Mouse (Mus musculus): Measurements from ENCODE around the gene Hadhb. TPM values are rescaled to one million over a fixed set of nuclear protein-coding genes. Genes with fewer than 3 reads are reported as not detected.

Hadhb gene
- 318 and 345 TPM in 2 replicates for polyA plus RNA-seq (2015; fragmentation: Nextera tagmentation; extraction: Ambion mirVana)

DNA sequence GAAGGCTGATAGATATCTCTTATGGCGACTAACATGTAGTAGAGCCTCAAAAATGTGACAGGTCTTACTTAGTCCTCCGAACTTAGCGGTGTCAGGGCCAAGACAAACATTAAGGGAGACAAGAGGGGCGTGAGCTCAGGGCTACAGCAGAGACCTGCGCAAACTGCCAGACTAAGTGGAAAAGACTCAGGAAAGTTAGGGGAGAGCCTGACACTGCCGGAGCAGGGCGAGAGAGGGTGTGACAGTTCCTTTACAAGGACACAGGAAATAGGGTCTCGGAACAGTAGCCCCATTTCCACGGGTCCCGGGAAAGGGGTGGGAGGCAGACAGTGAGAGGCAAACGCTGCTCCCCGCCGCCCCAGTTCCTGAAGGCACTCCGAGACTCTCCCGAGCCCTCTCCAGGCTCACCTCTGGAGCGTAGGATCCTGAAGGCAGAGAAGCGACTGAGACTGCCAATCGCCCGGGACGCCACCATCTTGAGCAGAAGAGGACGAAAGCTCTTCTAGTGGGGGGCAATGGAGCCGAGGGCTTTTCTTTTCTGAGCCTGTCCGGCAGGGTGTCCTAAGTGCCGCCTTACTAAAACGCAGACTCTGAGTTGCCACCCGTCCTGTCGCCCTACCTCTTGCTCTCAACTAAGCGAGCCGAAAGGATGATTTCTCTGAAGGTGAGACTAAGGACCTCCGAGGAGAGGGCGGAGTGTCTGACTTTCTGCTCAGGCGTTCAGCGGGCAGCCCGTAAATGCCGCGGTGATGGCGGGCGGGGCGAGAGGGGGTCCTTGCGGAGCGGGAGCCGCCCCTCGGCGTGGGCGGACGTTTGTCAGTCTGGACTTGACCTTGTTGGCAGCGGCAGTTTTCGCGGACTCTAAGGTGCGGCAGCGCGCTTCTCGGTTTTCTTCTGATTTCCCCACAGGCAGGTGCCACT, at the start of gene Hadhb, which contains the start of gene Hadha:
Gene Hadhb (plus strand): TSS at position 775 of the 921 bp plus-strand sequence.
Gene Hadha (minus strand): TSS at position 689 of the 921 bp plus-strand sequence.
- peak within 1 kb of the TSS; percentile 85 for H3K4me2 ChIP-seq
- H3K27ac ChIP-seq (replicated peaks): peak within 1 kb of the TSS; percentile 94
- peak; percentile 77 for ATAC-seq (ENCODE audit: extremely low read depth, insufficient number of reproducible peaks, low FRiP score, low TSS enrichment)
- under 1% methylated on average over 53 of the region's 53 CpGs for WGBS
- H3K4me1 ChIP-seq: peaks cover 58% of the 10 kb centered on the region
- H3K4me3 ChIP-seq: peak within 1 kb of the TSS; percentile 97
- peak within 1 kb of the TSS; percentile 99 for H3K9ac ChIP-seq
- H3K9me3 ChIP-seq: no peaks in the 10 kb centered on the region
- peaks cover 4% of the 10 kb centered on the region; the same call in 1 of the 2 replicates for H3K36me3 ChIP-seq
- H3K27me3 ChIP-seq (replicated peaks): no peaks in the 10 kb centered on the region

DNA sequence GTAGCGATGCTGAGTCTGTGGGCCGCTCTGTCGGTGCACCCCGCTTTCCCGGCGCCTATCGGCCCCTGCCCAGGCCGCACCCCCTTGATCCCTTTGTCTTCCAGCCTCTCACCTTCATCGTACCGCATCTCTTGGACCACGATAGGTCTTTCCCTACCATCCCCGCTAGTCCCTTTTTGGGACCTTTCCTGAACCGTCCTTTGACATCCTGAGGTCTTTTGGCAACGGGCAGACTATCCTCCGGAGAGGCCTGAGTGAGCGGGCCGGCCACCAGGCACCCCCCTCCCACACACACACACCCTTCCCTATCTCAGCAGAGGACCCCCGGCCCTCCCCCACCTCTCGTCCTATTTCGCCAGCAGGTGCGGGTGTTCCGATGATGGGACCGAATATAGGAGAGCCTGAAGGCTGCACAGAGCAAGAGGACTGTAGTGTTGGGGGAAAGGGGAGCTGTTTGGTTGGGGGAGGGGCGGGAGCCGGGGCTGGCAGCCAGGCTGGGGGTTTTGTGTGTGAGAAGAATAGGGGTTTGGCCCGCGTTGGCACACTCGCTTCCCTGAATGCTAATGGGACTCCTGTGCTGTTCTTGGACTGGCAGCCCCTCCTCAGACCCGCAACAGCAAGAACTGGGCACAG, 49.3 kb upstream of the Hadhb start, which contains the start of gene 3110082J24Rik:
Gene 3110082J24Rik (minus strand): TSS at position 419 of the 633 bp plus-strand sequence.
- ATAC-seq (ENCODE audit: extremely low read depth, insufficient number of reproducible peaks, low FRiP score, low TSS enrichment): no peak
- H3K4me1 ChIP-seq: peaks cover 24% of the 10 kb centered on the region
- 2% methylated on average over 29 of the region's 29 CpGs for WGBS

DNA sequence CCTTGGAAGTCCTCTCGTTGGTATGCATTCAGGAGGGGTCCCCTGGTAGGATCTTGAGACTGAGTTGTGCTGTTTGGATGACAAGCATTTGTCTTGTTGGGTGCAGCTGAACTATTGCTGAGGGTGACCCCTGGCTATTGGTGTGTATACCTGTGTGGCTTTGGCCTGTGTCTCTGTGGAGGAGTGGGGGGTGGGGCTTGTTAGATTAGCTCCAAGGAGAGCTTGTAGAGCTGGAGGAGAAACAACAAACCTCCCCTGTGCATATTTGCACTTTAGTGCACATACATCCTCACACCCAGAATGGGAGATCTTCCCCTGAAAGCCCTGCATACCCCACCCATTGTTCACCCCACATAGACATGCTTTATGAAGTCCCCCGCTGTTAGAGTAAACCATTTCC, 48.3 kb upstream of the Hadhb start:
- WGBS: 24% methylated on average over 2 of the region's 2 CpGs
- ATAC-seq (ENCODE audit: extremely low read depth, insufficient number of reproducible peaks, low FRiP score, low TSS enrichment): no peak

More for the DNA sequence above, 49.3 kb upstream of the Hadhb start, which contains the start of gene 3110082J24Rik:
- peak within 1 kb of the TSS; percentile 90 for H3K4me2 ChIP-seq
- peak within 1 kb of the TSS; percentile 57 for H3K4me3 ChIP-seq
- peaks cover 8% of the 10 kb centered on the region; the same call in 1 of the 2 replicates for H3K9me3 ChIP-seq
- peaks cover 86% of the 10 kb centered on the region for H3K27me3 ChIP-seq (replicated peaks)
- H3K9ac ChIP-seq: peak within 1 kb of the TSS; percentile 61
- no peaks in the 10 kb centered on the region for H3K36me3 ChIP-seq
- no peak within 1 kb of the TSS for H3K27ac ChIP-seq (replicated peaks)

DNA sequence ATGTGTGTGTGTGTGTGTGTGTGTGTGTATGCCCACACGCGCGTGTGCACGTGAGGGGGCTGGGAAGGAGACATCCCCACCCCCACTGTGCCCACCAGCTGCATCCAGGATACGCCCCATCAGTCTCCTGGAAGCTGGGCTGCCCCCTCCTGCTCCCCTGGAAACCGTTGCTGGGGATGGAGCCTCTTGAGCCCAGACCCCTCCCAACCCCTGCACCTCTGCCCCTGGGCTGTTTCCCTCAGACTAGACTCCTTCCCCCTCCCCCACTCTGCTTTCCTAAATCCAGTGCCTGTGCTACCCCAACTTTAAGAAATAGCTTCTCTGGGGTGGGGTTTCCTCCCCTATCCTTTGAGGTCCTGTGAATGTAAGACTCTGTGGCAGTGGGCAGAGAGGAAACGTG, 47.9 kb upstream of the Hadhb start:
- ATAC-seq (ENCODE audit: extremely low read depth, insufficient number of reproducible peaks, low FRiP score, low TSS enrichment): no peak
- Histone ChIP-seq H3K4me2 (no peak overlapping the region), H3K9me3 (no peaks in the 10 kb centered on the region), H3K9ac (no peak overlapping the region), H3K4me3 (no peak overlapping the region), H3K27me3 (replicated peaks) (peaks cover 99% of the 10 kb centered on the region), H3K36me3 (no peaks in the 10 kb centered on the region), H3K27ac (replicated peaks) (no peak overlapping the region), H3K4me1 (peaks cover 34% of the 10 kb centered on the region)
- 9% methylated on average over 7 of the region's 7 CpGs for WGBS

More for the DNA sequence above, 48.3 kb upstream of the Hadhb start:
- H3K9me3 ChIP-seq: no peaks in the 10 kb centered on the region
- H3K4me3 ChIP-seq: no peak overlapping the region
- peaks cover 95% of the 10 kb centered on the region for H3K27me3 ChIP-seq (replicated peaks)
- H3K9ac ChIP-seq: no peak overlapping the region
- H3K27ac ChIP-seq (replicated peaks): no peak overlapping the region
- H3K4me2 ChIP-seq: no peak overlapping the region
- no peaks in the 10 kb centered on the region for H3K36me3 ChIP-seq
- peaks cover 34% of the 10 kb centered on the region for H3K4me1 ChIP-seq

DNA sequence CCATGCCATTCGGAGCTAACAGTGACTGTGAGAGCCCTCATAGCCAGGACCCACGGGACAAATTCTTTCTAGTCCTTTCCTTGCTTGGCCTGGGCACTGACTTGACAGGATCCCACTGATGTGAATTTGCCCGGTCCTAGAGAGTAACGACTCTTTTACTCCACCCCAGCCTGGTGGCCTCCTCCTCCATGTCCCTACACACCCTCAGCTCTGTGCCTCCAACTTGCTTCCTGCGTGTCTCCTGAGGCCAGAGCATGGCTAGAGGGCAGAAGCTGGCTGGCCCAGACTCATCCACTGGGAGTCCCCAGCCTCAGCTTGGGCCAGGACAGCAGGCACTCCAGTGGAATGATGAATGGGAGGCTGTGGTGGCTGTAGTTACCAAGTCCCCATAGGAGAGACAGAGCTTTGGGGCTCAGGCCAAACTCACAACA, 47.4 kb upstream of the Hadhb start:
- H3K4me1 ChIP-seq: peaks cover 34% of the 10 kb centered on the region
- no peak overlapping the region for H3K27ac ChIP-seq (replicated peaks)
- H3K4me3 ChIP-seq: no peak overlapping the region
- H3K9me3 ChIP-seq: no peaks in the 10 kb centered on the region
- no peak overlapping the region for H3K9ac ChIP-seq
- WGBS: 10% methylated on average over 5 of the region's 5 CpGs
- ATAC-seq (ENCODE audit: extremely low read depth, insufficient number of reproducible peaks, low FRiP score, low TSS enrichment): no peak
- peaks cover 99% of the 10 kb centered on the region for H3K27me3 ChIP-seq (replicated peaks)
- H3K4me2 ChIP-seq: no peak overlapping the region
- H3K36me3 ChIP-seq: no peaks in the 10 kb centered on the region

DNA sequence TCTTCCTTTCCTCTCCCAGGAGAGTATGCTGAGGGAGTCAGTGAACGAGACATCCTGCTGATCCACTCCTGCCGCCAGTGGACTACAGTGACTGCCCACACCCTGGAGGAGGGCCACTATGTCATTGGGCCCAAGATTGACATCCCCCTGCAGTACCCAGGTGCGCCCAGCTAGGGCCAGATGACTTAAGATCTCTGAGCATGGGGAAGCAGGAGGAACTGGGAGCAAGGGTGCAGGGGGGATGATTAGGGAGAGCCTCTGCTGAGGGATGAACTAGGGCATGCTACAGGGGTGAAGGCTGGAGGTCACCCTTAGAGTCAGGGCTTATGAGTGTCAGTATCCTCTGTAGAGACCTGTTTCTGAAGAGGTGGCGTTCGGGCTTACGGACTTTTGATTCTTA, 46.8 kb upstream of the Hadhb start:
- H3K4me3 ChIP-seq: no peak overlapping the region
- no peak overlapping the region for H3K27ac ChIP-seq (replicated peaks)
- peaks cover 99% of the 10 kb centered on the region for H3K27me3 ChIP-seq (replicated peaks)
- H3K4me2 ChIP-seq: no peak overlapping the region
- 68% methylated on average over 6 of the region's 6 CpGs for WGBS
- no peaks in the 10 kb centered on the region for H3K36me3 ChIP-seq
- H3K9ac ChIP-seq: no peak overlapping the region
- H3K9me3 ChIP-seq: no peaks in the 10 kb centered on the region
- ATAC-seq (ENCODE audit: extremely low read depth, insufficient number of reproducible peaks, low FRiP score, low TSS enrichment): no peak; the same call in 1 of the 2 replicates
- H3K4me1 ChIP-seq: peaks cover 34% of the 10 kb centered on the region

DNA sequence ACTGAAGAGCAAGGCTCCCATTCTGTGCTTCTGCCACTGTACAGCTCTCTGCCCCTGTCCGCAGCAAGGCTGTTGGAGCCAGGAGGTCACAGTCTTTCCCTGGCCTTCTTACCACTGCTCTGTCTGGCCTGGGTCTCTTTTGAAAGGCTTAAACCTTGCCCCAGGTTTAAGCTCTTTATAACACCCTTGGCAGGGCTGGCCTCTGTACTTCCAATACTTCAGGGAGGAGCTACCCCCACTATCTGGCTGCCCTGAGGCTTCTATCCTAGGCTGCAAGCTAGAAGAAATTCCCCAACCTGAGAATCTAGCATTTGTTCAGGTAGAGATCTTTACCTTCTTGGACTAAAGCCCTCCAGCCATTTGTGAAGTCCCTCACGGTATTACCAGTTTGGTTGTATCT, 45.1 kb upstream of the Hadhb start:
- ATAC-seq (ENCODE audit: extremely low read depth, insufficient number of reproducible peaks, low FRiP score, low TSS enrichment): no peak
- Histone ChIP-seq H3K4me1 (peaks cover 44% of the 10 kb centered on the region), H3K36me3 (no peaks in the 10 kb centered on the region), H3K9ac (no peak overlapping the region), H3K4me3 (no peak overlapping the region), H3K9me3 (no peaks in the 10 kb centered on the region), H3K4me2 (no peak overlapping the region), H3K27me3 (replicated peaks) (peaks cover 99% of the 10 kb centered on the region), H3K27ac (replicated peaks) (no peak overlapping the region)
- WGBS: 47% methylated on average over 2 of the region's 2 CpGs

DNA sequence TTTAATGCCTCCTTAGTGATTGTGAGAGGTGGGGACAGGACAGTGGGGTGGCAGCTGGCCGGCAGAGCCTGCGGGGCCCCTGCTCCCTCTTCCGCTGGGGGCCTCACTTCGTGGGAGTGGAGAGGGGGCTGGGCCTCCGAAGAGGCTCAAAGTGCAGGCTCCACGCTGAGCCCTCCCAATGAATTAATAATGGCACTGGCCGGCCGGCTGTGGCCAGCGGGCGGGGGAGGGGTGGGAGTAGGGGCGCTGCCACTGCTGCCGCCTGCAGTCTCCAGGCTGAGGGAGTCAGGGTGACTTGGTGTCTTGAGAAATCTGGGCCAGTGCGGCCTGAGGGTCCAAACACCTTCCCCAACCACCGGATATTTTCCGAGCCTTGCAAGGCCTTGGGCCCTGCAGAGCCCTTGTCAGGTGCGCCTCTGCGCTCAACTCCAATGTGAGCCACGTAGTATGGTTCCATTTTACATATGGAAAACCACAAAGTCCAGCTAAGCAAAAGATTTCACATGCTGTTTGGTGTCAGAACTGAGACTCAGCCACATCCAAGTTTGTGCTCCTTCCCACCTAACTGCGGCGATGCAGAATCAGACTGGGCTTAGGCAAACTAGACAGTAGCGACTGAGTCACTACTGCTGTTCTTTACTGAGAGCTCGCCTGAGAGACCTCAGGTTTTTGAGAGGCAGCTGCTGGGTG, 44.5 kb upstream of the Hadhb start:
- ATAC-seq (ENCODE audit: extremely low read depth, insufficient number of reproducible peaks, low FRiP score, low TSS enrichment): no peak
- peak overlapping the region; percentile 67 for H3K4me2 ChIP-seq
- no peaks in the 10 kb centered on the region for H3K9me3 ChIP-seq
- peaks cover 99% of the 10 kb centered on the region for H3K27me3 ChIP-seq (replicated peaks)
- peak overlapping the region; percentile 36 for H3K4me3 ChIP-seq
- WGBS: 12% methylated on average over 21 of the region's 22 CpGs
- H3K4me1 ChIP-seq: peaks cover 39% of the 10 kb centered on the region
- H3K9ac ChIP-seq: peak overlapping the region; percentile 17; the same call in 1 of the 2 replicates
- H3K36me3 ChIP-seq: no peaks in the 10 kb centered on the region
- no peak overlapping the region for H3K27ac ChIP-seq (replicated peaks)

DNA sequence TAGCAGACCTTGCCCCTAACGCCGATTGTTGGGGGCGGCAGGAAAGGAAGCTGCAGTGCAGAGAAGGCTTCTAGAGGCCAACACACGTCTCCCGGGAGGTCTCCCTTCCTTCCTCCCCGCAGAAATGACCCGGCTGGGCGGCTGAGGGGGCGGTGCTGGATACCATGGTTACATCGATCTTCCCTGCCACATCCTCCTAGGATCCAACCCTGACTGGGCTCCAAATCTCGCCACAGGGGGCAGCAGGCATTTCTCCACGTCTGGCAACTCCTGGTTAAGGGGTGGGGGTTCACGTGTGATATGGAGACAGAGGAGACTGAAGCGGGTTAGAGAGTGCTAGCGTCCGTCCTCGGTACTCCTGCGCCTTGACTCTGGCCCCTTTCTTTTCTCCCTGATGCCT, 43.9 kb upstream of the Hadhb start:
- no peak overlapping the region for H3K27ac ChIP-seq (replicated peaks)
- H3K4me2 ChIP-seq: peak overlapping the region; percentile 67
- H3K9me3 ChIP-seq: no peaks in the 10 kb centered on the region
- H3K4me1 ChIP-seq: peaks cover 33% of the 10 kb centered on the region
- peak overlapping the region; percentile 36 for H3K4me3 ChIP-seq
- H3K36me3 ChIP-seq: 0 out of 2 replicates have a peak, but pooled peaks cover under 1% of the 10 kb centered on the region
- no peak for ATAC-seq (ENCODE audit: extremely low read depth, insufficient number of reproducible peaks, low FRiP score, low TSS enrichment)
- WGBS: 3% methylated on average over 18 of the region's 18 CpGs
- peak overlapping the region; percentile 17; the same call in 1 of the 2 replicates for H3K9ac ChIP-seq
- H3K27me3 ChIP-seq (replicated peaks): peaks cover 99% of the 10 kb centered on the region

DNA sequence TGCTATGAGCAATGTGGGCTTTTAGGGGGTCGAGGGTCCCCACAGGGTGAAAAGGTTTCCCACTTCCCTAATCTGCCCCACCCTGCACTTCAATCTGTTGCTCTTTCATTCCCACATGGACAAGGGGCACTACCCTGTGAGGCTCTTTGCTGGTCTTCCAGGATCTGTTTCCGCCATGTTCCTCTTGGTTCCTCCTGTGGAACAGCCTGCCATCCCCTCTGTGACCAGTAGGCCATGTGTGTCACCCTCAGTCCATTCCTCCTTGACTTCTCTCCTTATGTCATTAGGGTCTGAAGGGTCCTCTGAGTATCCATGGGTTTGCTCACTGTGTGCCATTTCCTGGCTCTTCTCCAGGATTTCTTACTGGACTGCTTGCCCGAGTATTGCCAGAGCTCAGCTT, 43.3 kb upstream of the Hadhb start:
- ATAC-seq (ENCODE audit: extremely low read depth, insufficient number of reproducible peaks, low FRiP score, low TSS enrichment): no peak
- 63% methylated on average over 3 of the region's 3 CpGs for WGBS
- Histone ChIP-seq H3K9me3 (no peaks in the 10 kb centered on the region), H3K9ac (no peak overlapping the region), H3K4me2 (peak overlapping the region; percentile 67), H3K4me1 (peaks cover 32% of the 10 kb centered on the region), H3K4me3 (no peak overlapping the region), H3K27ac (replicated peaks) (no peak overlapping the region), H3K27me3 (replicated peaks) (peaks cover 99% of the 10 kb centered on the region), H3K36me3 (peaks cover 6% of the 10 kb centered on the region; the same call in 1 of the 2 replicates)

All from heart, embryonic 13.5 days (tissue).